Mouse (Mus musculus): ENCODE measurements at regions not wholly inside any gene's neighbourhood (a gene's known extent, or its start where the extent isn't known, plus 50 kb on each side); places are given as distances from the start of the nearest gene placed in this dataset.

DNA sequence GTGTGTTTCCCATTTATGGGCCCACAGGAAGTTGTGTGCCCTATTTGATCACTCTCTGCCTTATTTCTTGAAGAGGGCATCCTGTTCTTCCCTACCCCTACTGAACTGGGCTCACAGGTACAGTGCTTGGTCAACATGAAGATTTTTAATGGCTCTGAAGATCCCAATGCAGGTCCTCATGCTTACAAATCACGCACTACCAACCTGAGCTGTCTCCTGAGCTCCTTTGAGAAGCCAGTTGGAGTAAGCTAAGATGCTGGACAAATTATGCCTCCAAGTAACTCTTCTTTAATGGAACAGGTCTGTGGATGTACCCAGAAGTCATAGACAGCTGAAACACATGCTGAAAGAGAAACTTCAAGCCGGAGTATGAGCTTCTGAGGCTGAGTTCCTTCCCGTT, 2889.0 kb upstream of the Gm7489 start:
- H3K36me3 ChIP-seq = no peaks in the 10 kb centered on the region
- H3K9me3 ChIP-seq = no peaks in the 10 kb centered on the region
- H3K4me3 ChIP-seq = no peak overlapping the region
- no peak overlapping the region for H3K9ac ChIP-seq
- H3K27me3 ChIP-seq = no peaks in the 10 kb centered on the region
- ATAC-seq (ENCODE audit: low FRiP score, low read depth) = no peak
- no peak overlapping the region for H3K4me2 ChIP-seq (replicated peaks)
- WGBS = 83% methylated on average over 3 of the region's 3 CpGs
- H3K4me1 ChIP-seq = peaks cover 7% of the 10 kb centered on the region
- H3K27ac ChIP-seq = no peak overlapping the region

DNA sequence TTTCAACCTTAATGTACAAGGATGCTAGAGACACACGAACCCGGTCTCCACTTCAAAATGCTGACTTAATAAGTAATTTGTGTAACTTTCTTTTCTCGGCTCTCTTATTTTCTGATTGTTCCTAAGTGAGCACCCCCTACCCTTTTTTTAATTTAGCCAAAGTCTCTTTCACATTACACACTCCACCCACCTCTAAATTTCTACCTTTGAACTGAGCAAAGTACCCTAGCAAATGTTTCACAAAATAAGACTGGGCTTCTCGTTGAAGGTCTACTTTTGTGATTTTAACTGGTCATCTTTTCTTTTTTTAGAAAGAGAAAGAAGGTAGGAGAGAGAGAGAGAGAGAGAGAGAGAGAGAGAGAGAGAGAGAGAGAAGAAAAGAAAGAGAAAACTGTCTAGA, 2888.4 kb upstream of the Gm7489 start:
- Histone ChIP-seq H3K9me3 (no peaks in the 10 kb centered on the region), H3K4me1 (peaks cover 7% of the 10 kb centered on the region), H3K36me3 (no peaks in the 10 kb centered on the region), H3K27ac (no peak overlapping the region), H3K27me3 (no peaks in the 10 kb centered on the region), H3K4me3 (no peak overlapping the region), H3K4me2 (replicated peaks) (no peak overlapping the region), H3K9ac (no peak overlapping the region)
- no peak for ATAC-seq (ENCODE audit: low FRiP score, low read depth)
- WGBS = 81% methylated on average over 4 of the region's 4 CpGs

DNA sequence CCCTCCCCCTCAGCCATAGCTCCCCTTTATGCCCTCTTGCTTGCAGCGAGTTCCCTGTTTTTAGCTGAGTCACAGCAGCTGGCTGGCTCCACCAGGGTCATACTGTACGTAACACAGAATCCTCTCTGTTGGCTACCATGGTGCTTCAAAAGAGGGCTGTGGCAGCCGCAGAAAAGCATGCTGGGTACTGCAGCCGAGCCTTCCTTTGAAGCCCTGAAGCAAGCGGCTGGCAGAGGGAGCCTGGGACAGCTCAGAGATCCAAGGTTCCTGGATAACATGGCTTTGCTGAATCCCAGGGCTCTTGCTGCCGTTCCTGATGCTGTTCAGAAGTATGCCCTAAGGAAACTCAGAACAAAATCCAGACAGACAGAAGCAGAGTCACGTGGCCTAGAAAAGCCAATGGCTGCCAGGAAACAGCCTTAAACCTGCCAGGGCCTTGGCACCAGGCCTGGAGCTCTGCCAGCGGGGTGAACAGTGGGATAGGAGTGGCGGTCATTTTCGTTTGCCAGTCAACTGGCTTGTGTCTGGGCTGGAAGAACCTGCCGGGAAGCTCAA, 2887.4 kb upstream of the Gm7489 start:
- H3K4me1 ChIP-seq = peaks cover 7% of the 10 kb centered on the region
- H3K9me3 ChIP-seq = no peaks in the 10 kb centered on the region
- H3K4me2 ChIP-seq (replicated peaks) = peak overlapping the region; percentile 29
- no peaks in the 10 kb centered on the region for H3K27me3 ChIP-seq
- no peak overlapping the region for H3K4me3 ChIP-seq
- peak overlapping the region; percentile 33; the same call in 1 of the 2 replicates for H3K27ac ChIP-seq
- H3K36me3 ChIP-seq = no peaks in the 10 kb centered on the region
- no peak; the same call in 1 of the 2 replicates for ATAC-seq (ENCODE audit: low FRiP score, low read depth)
- H3K9ac ChIP-seq = no peak overlapping the region
- 51% methylated on average over 11 of the region's 11 CpGs for WGBS

DNA sequence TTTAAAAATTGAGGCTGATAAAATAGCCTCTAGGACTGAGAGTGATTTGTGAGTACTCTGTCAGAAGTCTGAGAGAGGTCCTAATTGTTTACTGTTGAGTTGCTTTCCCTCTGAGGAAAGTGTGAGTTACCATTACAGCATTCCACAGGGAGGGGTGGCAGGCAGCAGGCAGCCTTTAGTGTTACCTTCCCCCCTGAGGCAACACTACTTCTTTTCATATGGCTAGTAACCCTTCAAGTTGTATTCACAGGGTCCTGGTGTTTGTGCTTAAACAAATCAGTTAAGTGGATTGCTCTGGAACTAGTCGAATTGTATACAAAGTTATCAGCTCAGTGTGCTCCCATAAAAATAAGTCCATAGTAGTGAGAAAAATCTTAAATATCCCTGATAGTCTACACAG, 2845.7 kb upstream of the Gm7489 start:
- 4% methylated on average over 1 of the region's 1 CpGs for WGBS
- Histone ChIP-seq H3K4me1 (no peaks in the 10 kb centered on the region), H3K9ac (no peak overlapping the region), H3K27ac (no peak overlapping the region), H3K36me3 (no peaks in the 10 kb centered on the region), H3K4me2 (replicated peaks) (no peak overlapping the region), H3K9me3 (no peaks in the 10 kb centered on the region), H3K4me3 (no peak overlapping the region), H3K27me3 (no peaks in the 10 kb centered on the region)
- ATAC-seq (ENCODE audit: low FRiP score, low read depth) = no peak

DNA sequence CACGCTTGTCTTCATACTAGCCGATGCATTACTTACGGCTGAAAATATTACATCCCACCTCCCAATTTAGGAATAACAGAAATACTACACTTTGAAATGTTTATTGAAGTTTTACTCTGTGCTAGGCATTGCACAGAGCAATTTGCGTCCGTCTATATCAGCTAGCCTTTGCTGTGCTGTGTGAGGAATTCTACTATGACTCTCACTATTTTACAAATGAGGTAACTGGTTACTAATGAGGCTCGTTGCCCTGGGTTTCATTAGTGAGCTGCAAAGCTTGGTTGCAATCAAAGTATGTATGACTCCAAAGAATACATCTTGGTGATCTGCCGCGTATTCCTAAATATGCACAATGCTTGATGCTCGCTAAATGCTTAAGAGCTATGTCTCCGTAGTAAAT, 2814.2 kb upstream of the Gm7489 start:
- ATAC-seq (ENCODE audit: low FRiP score, low read depth) = no peak
- Histone ChIP-seq H3K27me3 (no peaks in the 10 kb centered on the region), H3K9ac (no peak overlapping the region), H3K36me3 (no peaks in the 10 kb centered on the region), H3K4me3 (no peak overlapping the region), H3K4me2 (replicated peaks) (no peak overlapping the region), H3K4me1 (peaks cover 15% of the 10 kb centered on the region; the same call in 1 of the 2 replicates), H3K27ac (no peak overlapping the region), H3K9me3 (no peaks in the 10 kb centered on the region)
- 50% methylated on average over 10 of the region's 10 CpGs for WGBS

DNA sequence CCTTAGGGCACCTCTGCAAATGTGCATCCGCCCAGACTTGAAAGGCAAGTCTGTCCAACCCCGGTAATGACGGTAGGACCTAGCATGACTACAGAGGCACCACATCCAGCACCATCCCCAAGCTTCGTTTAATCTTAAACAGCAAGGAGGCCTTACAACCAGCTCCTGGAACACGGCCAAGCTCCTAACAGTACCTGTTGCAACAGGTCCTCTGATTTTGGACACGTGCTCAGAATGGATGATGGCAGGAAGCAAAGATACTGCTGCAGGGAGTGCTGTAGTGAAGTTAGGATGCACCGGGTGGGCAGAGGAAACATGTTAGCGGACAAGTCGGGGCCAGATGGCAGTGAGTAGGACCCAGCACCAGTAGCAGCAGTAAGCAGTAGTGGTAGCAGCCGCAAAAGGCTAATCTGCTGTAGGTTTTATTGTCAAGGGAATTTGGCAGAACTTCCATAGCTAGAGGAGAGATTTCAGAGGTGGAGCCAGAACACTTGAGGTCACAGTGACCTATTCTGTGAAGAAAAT, 2813.5 kb upstream of the Gm7489 start:
- Histone ChIP-seq H3K9ac (no peak overlapping the region), H3K4me3 (no peak overlapping the region), H3K36me3 (no peaks in the 10 kb centered on the region), H3K9me3 (no peaks in the 10 kb centered on the region), H3K27me3 (no peaks in the 10 kb centered on the region), H3K4me1 (peaks cover 15% of the 10 kb centered on the region; the same call in 1 of the 2 replicates), H3K4me2 (replicated peaks) (no peak overlapping the region), H3K27ac (no peak overlapping the region)
- no peak for ATAC-seq (ENCODE audit: low FRiP score, low read depth)
- 58% methylated on average over 10 of the region's 10 CpGs for WGBS

DNA sequence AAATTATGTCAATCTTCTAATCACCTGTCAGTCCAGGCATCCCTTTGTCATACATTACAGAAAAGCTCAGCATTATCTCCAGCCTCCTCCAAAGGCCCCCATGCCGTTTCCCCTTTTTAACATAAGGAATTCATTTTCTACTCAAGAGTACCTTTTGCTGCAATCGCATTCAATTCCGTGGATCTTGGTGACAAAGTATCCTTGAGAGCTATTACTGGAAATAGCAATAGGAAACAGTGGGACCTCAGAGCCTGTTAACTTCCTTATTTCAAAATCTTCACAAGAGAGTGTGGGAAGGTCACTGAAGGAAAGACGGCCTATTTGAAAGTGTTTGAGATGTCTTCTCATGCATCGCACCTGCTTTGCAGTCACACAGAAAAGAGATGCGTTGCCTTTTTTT, 2811.0 kb upstream of the Gm7489 start:
- Histone ChIP-seq H3K4me3 (no peak overlapping the region), H3K9me3 (no peaks in the 10 kb centered on the region), H3K36me3 (no peaks in the 10 kb centered on the region), H3K4me2 (replicated peaks) (no peak overlapping the region), H3K9ac (no peak overlapping the region), H3K27ac (no peak overlapping the region), H3K27me3 (no peaks in the 10 kb centered on the region), H3K4me1 (peaks cover 15% of the 10 kb centered on the region; the same call in 1 of the 2 replicates)
- WGBS = 73% methylated on average over 6 of the region's 6 CpGs
- ATAC-seq (ENCODE audit: low FRiP score, low read depth) = no peak

DNA sequence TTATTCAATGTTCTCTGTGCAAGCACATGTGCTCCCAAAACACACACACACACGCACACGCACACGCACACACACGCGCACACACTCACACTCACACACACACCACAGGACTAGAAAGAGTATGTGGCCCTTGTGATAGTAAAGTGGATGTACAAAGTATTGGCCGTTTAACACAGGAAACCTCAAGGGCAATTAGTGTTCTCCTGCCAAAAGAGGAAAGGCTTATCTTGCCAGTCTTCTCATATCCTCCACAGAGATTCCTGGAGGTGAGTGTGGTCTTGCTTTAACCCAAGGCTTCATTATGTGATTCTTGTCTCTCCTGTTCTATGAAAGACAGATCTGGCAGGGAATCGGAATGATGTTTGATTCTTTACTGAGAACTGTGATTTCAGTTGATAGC, 2810.5 kb upstream of the Gm7489 start:
- WGBS = 88% methylated on average over 7 of the region's 7 CpGs
- Histone ChIP-seq H3K9ac (no peak overlapping the region), H3K4me1 (peaks cover 15% of the 10 kb centered on the region; the same call in 1 of the 2 replicates), H3K36me3 (no peaks in the 10 kb centered on the region), H3K4me3 (no peak overlapping the region), H3K27ac (no peak overlapping the region), H3K9me3 (no peaks in the 10 kb centered on the region), H3K27me3 (no peaks in the 10 kb centered on the region), H3K4me2 (replicated peaks) (no peak overlapping the region)
- ATAC-seq (ENCODE audit: low FRiP score, low read depth) = no peak

DNA sequence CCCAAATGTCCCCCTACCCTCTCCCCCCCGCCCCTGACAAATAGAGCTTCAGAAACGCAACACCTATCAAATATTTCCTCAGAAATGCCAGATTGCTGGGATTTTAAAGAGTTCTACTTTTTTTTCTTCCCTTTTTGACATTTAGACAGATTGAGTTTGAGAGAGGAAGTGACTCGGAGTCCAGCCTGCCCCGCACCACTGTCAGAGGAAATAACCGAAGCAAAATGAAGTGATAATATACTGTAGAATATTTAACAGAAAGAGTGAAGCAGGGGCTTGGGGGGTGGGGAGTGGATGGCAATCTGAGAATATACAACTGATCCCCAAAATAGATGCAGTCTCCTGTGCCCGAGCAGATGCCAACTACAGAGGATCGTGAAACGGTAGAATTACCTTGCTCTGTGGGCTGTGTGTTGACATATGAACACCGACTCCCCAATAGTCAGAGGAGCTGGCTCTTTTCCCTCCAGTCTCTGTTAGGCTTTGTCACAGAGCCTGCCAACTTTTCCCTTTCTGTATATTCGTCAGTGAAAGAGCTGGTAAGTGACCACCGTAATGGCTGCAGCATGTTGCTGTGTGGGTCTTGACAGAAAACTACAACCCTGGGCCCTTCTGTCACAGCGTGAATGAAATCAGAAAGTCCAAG, 2800.9 kb upstream of the Gm7489 start:
- H3K27me3 ChIP-seq = no peaks in the 10 kb centered on the region
- peak overlapping the region; percentile 39; the same call in 1 of the 2 replicates for H3K27ac ChIP-seq
- no peaks in the 10 kb centered on the region for H3K9me3 ChIP-seq
- no peak overlapping the region for H3K4me3 ChIP-seq
- H3K4me1 ChIP-seq = peaks cover 11% of the 10 kb centered on the region
- no peaks in the 10 kb centered on the region for H3K36me3 ChIP-seq
- H3K4me2 ChIP-seq (replicated peaks) = peak overlapping the region; percentile 30
- no peak overlapping the region for H3K9ac ChIP-seq
- WGBS = 64% methylated on average over 12 of the region's 12 CpGs
- peak; percentile 40; the same call in 1 of the 2 replicates for ATAC-seq (ENCODE audit: low FRiP score, low read depth)

DNA sequence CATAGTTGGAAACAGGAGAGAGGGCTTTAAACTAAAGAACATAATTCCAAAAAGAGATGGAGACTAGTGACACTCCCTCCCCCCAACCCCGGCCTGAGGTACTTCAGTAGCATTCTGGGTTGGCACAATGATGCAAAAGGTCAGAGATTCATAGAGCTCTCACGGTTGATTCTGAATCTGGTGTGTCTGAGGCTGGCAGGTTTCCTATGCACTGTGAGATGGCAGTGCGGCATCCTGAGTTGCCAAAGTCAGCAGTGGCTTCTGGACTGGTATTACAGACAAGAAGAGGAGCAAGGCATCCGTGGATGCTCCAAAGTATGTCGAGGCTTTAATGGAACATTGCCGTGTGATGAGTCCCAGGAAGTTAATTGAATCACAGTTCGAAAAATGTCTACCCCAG, 2791.8 kb upstream of the Gm7489 start:
- H3K4me3 ChIP-seq = no peak overlapping the region
- H3K4me2 ChIP-seq (replicated peaks) = no peak overlapping the region
- 73% methylated on average over 7 of the region's 7 CpGs for WGBS
- H3K9ac ChIP-seq = no peak overlapping the region
- H3K36me3 ChIP-seq = no peaks in the 10 kb centered on the region
- no peaks in the 10 kb centered on the region for H3K27me3 ChIP-seq
- H3K27ac ChIP-seq = no peak overlapping the region
- H3K4me1 ChIP-seq = 0 out of 2 replicates have a peak, but pooled peaks cover 13% of the 10 kb centered on the region
- H3K9me3 ChIP-seq = no peaks in the 10 kb centered on the region
- ATAC-seq (ENCODE audit: low FRiP score, low read depth) = no peak

DNA sequence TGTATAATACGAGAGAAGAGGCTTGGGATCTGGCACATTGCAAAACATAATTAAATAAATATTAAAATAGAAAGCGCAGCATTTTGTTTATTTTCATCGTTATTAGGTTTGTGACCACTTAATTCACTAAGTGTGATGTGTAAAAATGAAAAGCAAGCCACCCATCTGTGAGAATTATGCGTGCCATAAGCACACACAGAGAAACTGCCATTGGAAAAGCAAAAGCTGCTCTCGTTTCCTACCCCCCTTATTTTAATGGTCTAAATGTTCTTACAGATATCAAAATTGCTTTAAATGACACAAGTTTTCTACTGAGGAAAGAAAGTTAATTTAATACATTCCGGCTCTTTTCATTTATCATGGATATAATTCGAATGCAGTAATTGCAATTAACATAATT, 2780.8 kb upstream of the Gm7489 start:
- H3K4me1 ChIP-seq = peaks cover 10% of the 10 kb centered on the region; the same call in 1 of the 2 replicates
- 66% methylated on average over 7 of the region's 7 CpGs for WGBS
- no peaks in the 10 kb centered on the region for H3K27me3 ChIP-seq
- H3K36me3 ChIP-seq = no peaks in the 10 kb centered on the region
- no peaks in the 10 kb centered on the region for H3K9me3 ChIP-seq
- H3K4me3 ChIP-seq = no peak overlapping the region
- no peak for ATAC-seq (ENCODE audit: low FRiP score, low read depth)
- no peak overlapping the region for H3K27ac ChIP-seq
- H3K9ac ChIP-seq = no peak overlapping the region
- H3K4me2 ChIP-seq (replicated peaks) = peak overlapping the region; percentile 51

DNA sequence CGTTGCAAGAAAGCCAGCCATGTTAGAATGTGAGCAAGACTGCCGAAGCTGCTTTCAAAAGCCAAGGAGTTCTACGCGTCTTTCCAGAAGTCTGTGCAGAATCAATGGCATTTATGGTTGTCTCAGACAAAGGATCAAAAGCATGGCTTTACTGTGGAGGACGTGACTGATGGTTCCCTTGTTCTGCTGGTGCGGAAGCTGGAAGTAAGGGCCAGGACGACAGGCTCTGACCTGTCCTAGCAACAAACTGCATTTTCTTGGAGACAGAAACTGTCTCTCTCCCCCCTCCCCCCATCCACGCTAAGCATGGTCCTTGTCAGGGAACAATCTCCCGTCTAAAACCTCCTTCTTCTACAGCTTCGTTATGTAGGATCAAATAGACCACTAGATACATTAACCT, 2780.3 kb upstream of the Gm7489 start:
- no peaks in the 10 kb centered on the region for H3K36me3 ChIP-seq
- H3K4me2 ChIP-seq (replicated peaks) = peak overlapping the region; percentile 51
- no peaks in the 10 kb centered on the region for H3K27me3 ChIP-seq
- H3K4me3 ChIP-seq = 0 out of 2 replicates have a peak overlapping the region, but pooled peaks have one; percentile 13
- peak overlapping the region; percentile 36; the same call in 1 of the 2 replicates for H3K9ac ChIP-seq
- H3K9me3 ChIP-seq = no peaks in the 10 kb centered on the region
- peaks cover 10% of the 10 kb centered on the region; the same call in 1 of the 2 replicates for H3K4me1 ChIP-seq
- no peak overlapping the region for H3K27ac ChIP-seq
- WGBS = 9% methylated on average over 10 of the region's 10 CpGs
- no peak for ATAC-seq (ENCODE audit: low FRiP score, low read depth)

All from limb, embryonic 13.5 days (tissue).